Mouse (Mus musculus) forebrain, embryonic 12.5 days (tissue): Measurements from ENCODE around the gene Odf3l1. TPM values are rescaled to one million over a fixed set of nuclear protein-coding genes. Genes with fewer than 3 reads are reported as not detected.

Source experiments
- polyA plus RNA-seq: library from polyadenylated mRNA; unstranded; fragments of >200 nt; fragmentation: Nextera tagmentation; extraction: Ambion mirVana; gene quantifications from 2 replicates; pipeline ENCODE4 v1.2.1, GENCODE M21; 2016

The Odf3l1 gene
- polyA plus RNA-seq, 1 experiment from 2014 or later, result not detected

Other genes with a start within 250 kb of the Odf3l1 start
- gene Lingo1, start 68.2 kb downstream of the Odf3l1 start, polyA plus RNA-seq, result 9.4 and 10.5 TPM in 2 replicates
- gene Cspg4, start 354 bp upstream of the Odf3l1 start, polyA plus RNA-seq, result 3.0 and 3.8 TPM in 2 replicates
- gene Snx33, start 63.7 kb upstream of the Odf3l1 start, polyA plus RNA-seq, result 6.0 and 6.2 TPM in 2 replicates
- gene Imp3, start 72.8 kb upstream of the Odf3l1 start, polyA plus RNA-seq, result 69.6 and 71.4 TPM in 2 replicates
- 25.7 and 27.6 TPM in 2 replicates for gene Snupn, start 86.2 kb upstream of the Odf3l1 start, polyA plus RNA-seq
- gene Ptpn9, start 130.2 kb upstream of the Odf3l1 start, polyA plus RNA-seq, result 26.1 and 27.4 TPM in 2 replicates
- gene Sin3a, start 207.4 kb upstream of the Odf3l1 start, polyA plus RNA-seq, result 42.1 and 52.7 TPM in 2 replicates